Mouse (Mus musculus) stomach, embryonic 16.5 days (tissue): ENCODE data around the gene Ceacam1. TPM values are rescaled to one million over a fixed set of nuclear protein-coding genes. Genes with fewer than 3 reads are reported as not detected.

ENCODE experiments used
- ATAC-seq: fragments of 200-750 bp; cut with Nextera tagmentation; 2 replicates; pipeline ENCODE4 v1.8.0; 2017; ENCODE audit warnings: moderate number of reproducible peaks, moderate TSS enrichment; ENCODE audit not compliant: insufficient read depth, low FRiP score
- H3K27ac ChIP-seq: fragments of 300-500 bp; sonication (generic); 2 replicates; pipeline ENCODE4 v1.5.1; 2014; ENCODE audit warnings: low read length
- H3K27me3 ChIP-seq: fragments of 300-500 bp; sonication (generic); 2 replicates; pipeline ENCODE4 v1.6.1; 2014; ENCODE audit warnings: low read length, control low read depth, mixed read lengths; ENCODE audit not compliant: control insufficient read depth, insufficient read depth
- H3K36me3 ChIP-seq: fragments of 300-500 bp; sonication (generic); 2 replicates; pipeline ENCODE4 v1.6.1; 2014; ENCODE audit warnings: low read length; ENCODE audit not compliant: control insufficient read depth, insufficient read depth
- H3K4me1 ChIP-seq: fragments of 300-500 bp; sonication (generic); 2 replicates; pipeline ENCODE4 v1.6.1; 2014; ENCODE audit warnings: low read length, control low read depth, mixed read lengths; ENCODE audit not compliant: control insufficient read depth, insufficient read depth
- H3K4me2 ChIP-seq: fragments of 300-500 bp; sonication (generic); 2 replicates; pipeline ENCODE4 v1.6.1; 2014; ENCODE audit warnings: low read depth, low read length, mixed read lengths
- H3K4me3 ChIP-seq: fragments of 300-500 bp; sonication (generic); replicated peaks from 2 replicates; pipeline ENCODE4 v1.5.1; 2014; ENCODE audit warnings: mild to moderate bottlenecking, low read length
- H3K9ac ChIP-seq: fragments of 300-500 bp; sonication (generic); 2 replicates; pipeline ENCODE4 v1.6.1; 2014; ENCODE audit warnings: low read length
- H3K9me3 ChIP-seq: fragments of 300-500 bp; sonication (generic); replicated peaks from 2 replicates; pipeline ENCODE4 v1.6.1; 2016; ENCODE audit warnings: low read length, control low read depth; ENCODE audit not compliant: control insufficient read depth
- WGBS: fragments of 180-500 bp; shearing (Covaris S2); extraction: QIAGEN DNeasy Blood & Tissue Kit; methylation state at CpG from one replicate; pipeline ENCODE4 v1.1.7; 2014; 5-methylcytosine and 5-hydroxymethylcytosine counted together
- polyA plus RNA-seq: library from polyadenylated mRNA; unstranded; fragments of >200 nt; fragmentation: Nextera tagmentation; extraction: Ambion mirVana; gene quantifications from 2 replicates; pipeline ENCODE4 v1.2.1, GENCODE M21; 2015

Gene Ceacam1
- polyA plus RNA-seq, 1 experiment from 2014 or later: 98.3 TPM

GRCm38 (mm10) chr7:25424429-25424828 is 53.0 kb downstream of the Ceacam1 start:
- WGBS: 33% methylated on average over 4 of the region's 4 CpGs

GRCm38 (mm10) chr7:25422286-25422841 is 55.0 kb downstream of the Ceacam1 start:
- ATAC-seq: no peak
- no peak overlapping the region for H3K4me2 ChIP-seq
- no peaks in the 10 kb centered on the region for H3K9me3 ChIP-seq
- H3K27ac ChIP-seq: no peak overlapping the region
- H3K9ac ChIP-seq: no peak overlapping the region
- H3K4me3 ChIP-seq: no peak overlapping the region
- no peaks in the 10 kb centered on the region for H3K4me1 ChIP-seq
- 84% methylated on average over 16 of the region's 16 CpGs for WGBS
- no peaks in the 10 kb centered on the region for H3K27me3 ChIP-seq
- no peaks in the 10 kb centered on the region for H3K36me3 ChIP-seq

More at GRCm38 (mm10) chr7:25424429-25424828, 53.0 kb downstream of the Ceacam1 start:
- Histone ChIP-seq H3K27ac (no peak overlapping the region), H3K27me3 (no peaks in the 10 kb centered on the region), H3K9me3 (no peaks in the 10 kb centered on the region), H3K36me3 (no peaks in the 10 kb centered on the region), H3K4me3 (no peak overlapping the region), H3K4me1 (no peaks in the 10 kb centered on the region), H3K9ac (no peak overlapping the region), H3K4me2 (no peak overlapping the region)
- ATAC-seq: peak; percentile 42; the same call in 1 of the 2 replicates

- Histone ChIP-seq H3K27me3 (no peaks in the 10 kb centered on the region), H3K36me3 (no peaks in the 10 kb centered on the region), H3K27ac (no peak overlapping the region), H3K9ac (no peak overlapping the region), H3K4me2 (no peak overlapping the region), H3K9me3 (no peaks in the 10 kb centered on the region), H3K4me3 (no peak overlapping the region), H3K4me1 (no peaks in the 10 kb centered on the region)
- no peak for ATAC-seq
- WGBS: 65% methylated on average over 4 of the region's 4 CpGs
These were observed 57.5 kb downstream of the Ceacam1 start for GRCm38 (mm10) chr7:25419943-25420342.

- H3K4me3 ChIP-seq: no peak overlapping the region
- no peaks in the 10 kb centered on the region for H3K27me3 ChIP-seq
- WGBS: 81% methylated on average over 8 of the region's 8 CpGs
- no peak overlapping the region for H3K27ac ChIP-seq
- ATAC-seq: no peak
- no peaks in the 10 kb centered on the region for H3K4me1 ChIP-seq
- H3K9me3 ChIP-seq: no peaks in the 10 kb centered on the region
- no peak overlapping the region for H3K4me2 ChIP-seq
- no peak overlapping the region for H3K9ac ChIP-seq
- H3K36me3 ChIP-seq: no peaks in the 10 kb centered on the region
These were observed 57.9 kb downstream of the Ceacam1 start for GRCm38 (mm10) chr7:25419536-25419935.

- H3K27me3 ChIP-seq: no peaks in the 10 kb centered on the region
- H3K9ac ChIP-seq: no peak overlapping the region
- no peaks in the 10 kb centered on the region for H3K4me1 ChIP-seq
- ATAC-seq: no peak
- no peak overlapping the region for H3K27ac ChIP-seq
- no peak overlapping the region for H3K4me2 ChIP-seq
- no peaks in the 10 kb centered on the region for H3K9me3 ChIP-seq
- WGBS: 80% methylated on average over 1 of the region's 1 CpGs
- no peak overlapping the region for H3K4me3 ChIP-seq
- no peaks in the 10 kb centered on the region for H3K36me3 ChIP-seq
These were observed 59.8 kb downstream of the Ceacam1 start for GRCm38 (mm10) chr7:25417597-25417996.

GRCm38 (mm10) chr7:25412833-25413441 is 64.5 kb downstream of the Ceacam1 start, which contains the start of gene Cxcl17:
Cxcl17 (minus strand) TSS chr7:25412886.
- H3K4me1 ChIP-seq: no peaks in the 10 kb centered on the region
- H3K4me2 ChIP-seq: no peak within 1 kb of the TSS
- no peak within 1 kb of the TSS for H3K9ac ChIP-seq
- H3K9me3 ChIP-seq: no peaks in the 10 kb centered on the region
- no peaks in the 10 kb centered on the region for H3K36me3 ChIP-seq
- H3K27me3 ChIP-seq: no peaks in the 10 kb centered on the region
- WGBS: 43% methylated on average over 7 of the region's 7 CpGs
- ATAC-seq: no peak
- no peak within 1 kb of the TSS for H3K4me3 ChIP-seq
- H3K27ac ChIP-seq: no peak within 1 kb of the TSS

GRCm38 (mm10) chr7:25411861-25412260 is 65.5 kb downstream of the Ceacam1 start:
- no peaks in the 10 kb centered on the region for H3K4me1 ChIP-seq
- no peak for ATAC-seq
- no peak overlapping the region for H3K4me2 ChIP-seq
- no peaks in the 10 kb centered on the region for H3K27me3 ChIP-seq
- H3K9ac ChIP-seq: no peak overlapping the region
- H3K9me3 ChIP-seq: no peaks in the 10 kb centered on the region
- H3K36me3 ChIP-seq: no peaks in the 10 kb centered on the region
- peak overlapping the region; percentile 50; the same call in 1 of the 2 replicates for H3K27ac ChIP-seq
- no peak overlapping the region for H3K4me3 ChIP-seq
- 75% methylated on average over 3 of the region's 3 CpGs for WGBS

Other genes with a start within 250 kb of the Ceacam1 start
- 5.7 and 6.3 TPM in 2 replicates for gene Gsk3a, start 239.8 kb downstream of the Ceacam1 start, polyA plus RNA-seq
- 6.9 and 11.0 TPM in 2 replicates for gene Erf, start 226.8 kb downstream of the Ceacam1 start, polyA plus RNA-seq
- gene Cic, start 209.9 kb downstream of the Ceacam1 start, polyA plus RNA-seq: 26.7 and 27.4 TPM in 2 replicates
- gene Pafah1b3, start 179.6 kb downstream of the Ceacam1 start, polyA plus RNA-seq: 186 and 209 TPM in 2 replicates
- gene Prr19, start 176.2 kb downstream of the Ceacam1 start, polyA plus RNA-seq: 0.49 and 0.57 TPM in 2 replicates
- 0.57 and 0.66 TPM in 2 replicates for gene Tmem145, start 171.5 kb downstream of the Ceacam1 start, polyA plus RNA-seq
- gene Megf8, start 160.4 kb downstream of the Ceacam1 start, polyA plus RNA-seq: 9.5 and 10.7 TPM in 2 replicates
- gene Cnfn, start 107.9 kb downstream of the Ceacam1 start, polyA plus RNA-seq: 1,223 and 2,187 TPM in 2 replicates
- gene Lipe, start 78.9 kb downstream of the Ceacam1 start, polyA plus RNA-seq: 10.6 and 10.9 TPM in 2 replicates
- gene Cxcl17, start 64.7 kb downstream of the Ceacam1 start, polyA plus RNA-seq: 0.61 and 0.64 TPM in 2 replicates
- gene Ceacam2, start 62.3 kb upstream of the Ceacam1 start, polyA plus RNA-seq: 0.14 TPM in 1 of 2 replicates, not detected in the other
- gene Erich4, start 138.3 kb upstream of the Ceacam1 start, polyA plus RNA-seq: 2.9 and 4.2 TPM in 2 replicates
- gene Dmac2, start 141.8 kb upstream of the Ceacam1 start, polyA plus RNA-seq: 36.4 and 36.8 TPM in 2 replicates
- gene B3gnt8, start 149.1 kb upstream of the Ceacam1 start, polyA plus RNA-seq: 12.2 and 13.6 TPM in 2 replicates
- 54.1 and 54.4 TPM in 2 replicates for gene Bckdha, start 181.4 kb upstream of the Ceacam1 start, polyA plus RNA-seq
- 70.0 and 73.0 TPM in 2 replicates for gene Exosc5, start 181.6 kb upstream of the Ceacam1 start, polyA plus RNA-seq
- gene Tmem91, start 197.6 kb upstream of the Ceacam1 start, polyA plus RNA-seq: 3.4 and 3.5 TPM in 2 replicates
- 21.9 and 24.4 TPM in 2 replicates for gene B9d2, start 203.2 kb upstream of the Ceacam1 start, polyA plus RNA-seq
- gene Tgfb1, start 209.4 kb upstream of the Ceacam1 start, polyA plus RNA-seq: 1.4 and 2.8 TPM in 2 replicates
- gene Ccdc97, start 241.5 kb upstream of the Ceacam1 start, polyA plus RNA-seq: 19.6 and 22.5 TPM in 2 replicates